Mouse (Mus musculus) CD8-positive naive resting alpha-beta T cell, adult 57 days (primary cell): ENCODE results near the gene Ndnf. TPM values are rescaled to one million over a fixed set of nuclear protein-coding genes. Genes with fewer than 3 reads are reported as not detected.

ENCODE experiments used
- total RNA-seq: library from RNA; stranded (reverse); gene quantifications from one replicate; pipeline ENCODE4 v1.2.4, GENCODE M21; 2023

Gene Ndnf
- total RNA-seq = 0.49 TPM

DNA sequence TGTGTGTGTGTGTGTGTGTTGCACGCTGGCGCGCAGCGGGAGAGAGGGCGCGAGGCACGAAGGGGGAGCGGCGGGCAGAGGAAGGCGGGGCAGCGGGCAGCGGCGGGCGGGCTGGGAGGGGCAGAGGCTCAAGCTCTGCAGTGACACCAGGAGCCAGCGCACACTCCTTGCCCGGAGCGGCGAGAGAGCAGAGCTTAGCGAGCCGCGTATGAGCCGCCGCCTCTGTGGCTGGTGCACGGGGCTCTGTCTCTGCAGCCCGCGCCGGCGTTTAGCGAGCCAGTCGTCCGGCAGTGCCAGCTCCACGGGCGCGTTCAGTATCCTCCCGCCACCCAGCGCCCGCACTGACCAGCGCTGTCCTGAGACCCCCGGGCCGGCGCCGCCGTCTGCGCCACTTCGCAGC lies at the start of gene Ndnf:
Ndnf (plus strand) TSS at position 140 of the 400 bp plus-strand sequence.

Other genes starting within 250 kb of the Ndnf start
- 0.52 TPM for gene Tnip3, start 146.3 kb upstream of the Ndnf start, total RNA-seq
- gene Prdm5, start 107.4 kb downstream of the Ndnf start, total RNA-seq = 0.40 TPM